Mouse (Mus musculus): ENCODE results near the gene Ankrd53.

GRCm38 (mm10) chr6:83745466-83745865 lies 17.0 kb upstream of the Ankrd53 start:
- TF ChIP-seq POLR2A (IDR thresholded peaks at IDR 0.05; ENCODE audit: insufficient read depth, low read length) (no peak), EP300 (IDR thresholded peaks at IDR 0.05; ENCODE audit: insufficient read depth, low read depth, low read length) (no peak), CTCF (IDR thresholded peaks at IDR 0.05; ENCODE audit: low read depth, low read length) (no peak)

Data from ES-Bruce4 (cell line).